Mouse (Mus musculus) cerebellum, adult 2 months (tissue): ENCODE data around the gene Tenm3.

Experiments used
- CTCF ChIP-seq: fragments of 200-500 bp; IDR thresholded peaks from 2 replicates; pipeline ENCODE4 v1.5.1; 2011; ENCODE audit warnings: low read depth, mild to moderate bottlenecking, control low read depth, low read length, moderate library complexity, borderline replicate concordance; ENCODE audit not compliant: insufficient read depth
- POLR2A ChIP-seq: fragments of 200-500 bp; IDR thresholded peaks from 2 replicates; pipeline ENCODE4 v1.6.1; 2011; ENCODE audit warnings: low read length, control low read depth, borderline replicate concordance; ENCODE audit not compliant: insufficient read depth

DNA sequence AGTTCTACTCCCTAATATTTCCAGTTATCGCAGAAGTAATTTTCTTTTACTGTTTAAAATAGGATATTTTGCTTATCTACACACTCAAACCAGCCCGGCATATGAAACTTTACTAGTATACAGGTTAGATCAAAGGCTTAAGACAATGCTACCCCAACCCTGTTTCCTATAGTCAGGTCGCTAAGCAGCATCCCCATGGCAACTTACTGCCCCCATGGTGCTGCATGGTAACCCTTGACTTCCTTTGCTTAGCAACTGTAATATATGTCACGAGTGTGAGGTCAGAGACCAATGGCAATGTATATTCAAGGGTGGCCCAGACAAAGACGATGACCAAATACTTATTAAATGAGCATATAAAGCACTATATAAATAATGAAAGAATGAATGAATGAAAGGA lies 359.6 kb downstream of the Tenm3 start:
- TF ChIP-seq CTCF: no peak
- no peak for TF ChIP-seq POLR2A
